Mouse (Mus musculus) spleen, adult 2 months (tissue): ENCODE measurements around the gene Pcyt1a. TPM values are rescaled to one million over a fixed set of nuclear protein-coding genes. Genes with fewer than 3 reads are reported as not detected.
A peak's percentile ranks its signal among the peaks of the same experiment; 100 is the strongest.

ENCODE experiments used
- DNase-seq, 2 experiments: peaks; one replicate each; pipeline versions ENCODE4 v3.0.0 to v3.0.0-alpha.2; 2012 to 2021; ENCODE audit warnings: low spot score in 2 of 2, low read depth in 1 of 2
- H3K27ac ChIP-seq: fragments of 200-500 bp; 2 replicates; pipeline ENCODE4 v1.5.1; 2012; ENCODE audit warnings: low read length, inconsistent platforms; ENCODE audit not compliant: insufficient read depth
- H3K27me3 ChIP-seq: fragments of 200-500 bp; 2 replicates; pipeline ENCODE4 v1.6.1; 2012; ENCODE audit warnings: mild to moderate bottlenecking, moderate library complexity, low read length, inconsistent platforms; ENCODE audit not compliant: control insufficient read depth, insufficient read depth
- H3K36me3 ChIP-seq: fragments of 200-500 bp; 2 replicates; pipeline ENCODE4 v1.6.1; 2012; ENCODE audit warnings: mild to moderate bottlenecking, low read length, inconsistent platforms; ENCODE audit not compliant: control insufficient read depth, insufficient read depth
- H3K4me1 ChIP-seq: fragments of 200-500 bp; 2 replicates; pipeline ENCODE4 v1.6.1; 2011; ENCODE audit warnings: inconsistent platforms; ENCODE audit not compliant: control insufficient read depth, insufficient read depth, insufficient read length
- H3K4me3 ChIP-seq: fragments of 200-500 bp; 2 replicates; pipeline ENCODE4 v1.5.1; 2011; ENCODE audit warnings: mild to moderate bottlenecking, inconsistent platforms; ENCODE audit not compliant: insufficient read depth, insufficient read length; ENCODE audit errors: extremely low read depth
- CTCF ChIP-seq: fragments of 200-500 bp; IDR thresholded peaks from 2 replicates; pipeline ENCODE4 v1.5.1; 2011; ENCODE audit warnings: mild to moderate bottlenecking, inconsistent platforms; ENCODE audit not compliant: insufficient read depth, insufficient read length, insufficient replicate concordance; ENCODE audit errors: extremely low read depth
- POLR2A ChIP-seq: fragments of 200-500 bp; IDR thresholded peaks from 2 replicates; pipeline ENCODE4 v1.6.1; 2011; ENCODE audit warnings: low read depth, low read length, inconsistent platforms
- WGBS: fragments of 180-500 bp; shearing (Covaris S2); methylation state at CpG from one replicate; pipeline ENCODE4 v1.1.7; 2018; 5-methylcytosine and 5-hydroxymethylcytosine counted together
- polyA plus RNA-seq: library from polyadenylated mRNA; depleted of rRNA; stranded (reverse); fragments of >200 nt; gene quantifications from 2 replicates; pipeline ENCODE4 v1.2.3, GENCODE M21; 2012; rRNA removed

The Pcyt1a gene
- 13.1 and 15.9 TPM in 2 replicates for polyA plus RNA-seq

GRCm38 (mm10) chr16:32430474-32431046 lies at the start of gene Pcyt1a:
Pcyt1a (plus strand) TSS chr16:32430921.
- under 1% methylated on average over 54 of the region's 54 CpGs for WGBS
- DNase-seq: peak; percentile 53 to 60
- Histone ChIP-seq H3K36me3 (no peaks in the 10 kb centered on the region), H3K27me3 (no peaks in the 10 kb centered on the region), H3K4me1 (peaks cover 2% of the 10 kb centered on the region; the same call in 1 of the 2 replicates), H3K27ac (peak within 1 kb of the TSS; percentile 68), H3K4me3 (peak within 1 kb of the TSS; percentile 90)
- TF ChIP-seq POLR2A (no peak), CTCF (peak; percentile 0; the same call in 1 of the 2 replicates)

- no peaks in the 10 kb centered on the region for H3K4me1 ChIP-seq
- no peak for TF ChIP-seq POLR2A
- TF ChIP-seq CTCF: no peak
- H3K4me3 ChIP-seq: no peak overlapping the region
- H3K27me3 ChIP-seq: no peaks in the 10 kb centered on the region
- H3K27ac ChIP-seq: no peak overlapping the region
- DNase-seq: no peak
- peaks cover 30% of the 10 kb centered on the region for H3K36me3 ChIP-seq
Measured at GRCm38 (mm10) chr16:32382901-32383300, 47.8 kb upstream of the Pcyt1a start.

DNA sequence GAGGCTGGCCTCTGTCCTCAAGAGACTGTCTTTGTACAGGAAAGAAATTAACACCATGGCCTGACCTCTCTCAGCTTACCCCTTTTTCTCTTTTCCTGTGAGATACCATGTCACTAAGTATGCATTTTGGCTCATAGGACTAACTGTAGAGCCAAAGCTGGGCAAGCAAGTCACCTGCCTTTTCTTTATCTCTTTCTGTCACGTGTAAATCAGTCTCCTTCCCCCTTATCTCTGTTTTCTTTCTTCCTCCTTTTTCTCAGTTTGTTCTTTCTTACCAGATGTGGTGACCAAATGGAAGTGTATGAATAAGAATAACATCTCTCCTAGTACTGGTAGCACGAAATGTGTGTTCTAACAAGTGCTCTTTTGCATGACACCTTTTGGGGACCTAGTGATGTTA lies 45.8 kb upstream of the Pcyt1a start:
- Histone ChIP-seq H3K4me3 (no peak overlapping the region), H3K27me3 (no peaks in the 10 kb centered on the region), H3K27ac (no peak overlapping the region), H3K4me1 (no peaks in the 10 kb centered on the region), H3K36me3 (peaks cover 21% of the 10 kb centered on the region)
- 77% methylated on average over 2 of the region's 2 CpGs for WGBS
- no peak for TF ChIP-seq CTCF
- no peak for TF ChIP-seq POLR2A
- DNase-seq: no peak

GRCm38 (mm10) chr16:32386826-32387225 lies 43.9 kb upstream of the Pcyt1a start:
- H3K36me3 ChIP-seq: peaks cover 16% of the 10 kb centered on the region
- no peaks in the 10 kb centered on the region for H3K4me1 ChIP-seq
- H3K27ac ChIP-seq: no peak overlapping the region
- 81% methylated on average over 3 of the region's 3 CpGs for WGBS
- no peak for DNase-seq
- no peaks in the 10 kb centered on the region for H3K27me3 ChIP-seq
- no peak overlapping the region for H3K4me3 ChIP-seq
- TF ChIP-seq CTCF: no peak
- TF ChIP-seq POLR2A: no peak

DNA sequence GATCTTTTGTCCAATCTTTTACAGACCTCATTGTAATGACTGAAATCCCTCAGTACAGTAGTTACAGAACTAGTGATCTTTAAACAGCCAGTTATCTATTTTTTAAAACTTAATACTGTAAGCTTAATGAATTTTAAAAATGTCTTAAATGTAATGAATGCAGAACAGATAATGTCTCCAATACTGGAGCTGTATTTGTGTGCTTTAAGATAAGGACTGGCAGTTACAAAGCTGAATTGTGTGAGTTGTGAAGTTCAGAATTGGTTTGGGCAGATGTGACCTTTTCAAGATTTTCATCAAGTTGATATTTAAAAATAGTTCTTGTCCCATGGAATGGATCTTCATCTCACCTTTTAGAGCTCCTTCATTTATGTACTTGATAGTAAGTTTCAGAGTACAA lies 41.7 kb upstream of the Pcyt1a start:
- TF ChIP-seq CTCF: no peak
- TF ChIP-seq POLR2A: no peak
- Histone ChIP-seq H3K4me1 (no peaks in the 10 kb centered on the region), H3K27me3 (no peaks in the 10 kb centered on the region), H3K36me3 (peaks cover 16% of the 10 kb centered on the region), H3K27ac (no peak overlapping the region), H3K4me3 (no peak overlapping the region)
- DNase-seq: no peak

GRCm38 (mm10) chr16:32389841-32390240 lies 40.9 kb upstream of the Pcyt1a start:
- Histone ChIP-seq H3K27ac (no peak overlapping the region), H3K27me3 (no peaks in the 10 kb centered on the region), H3K4me1 (no peaks in the 10 kb centered on the region), H3K4me3 (no peak overlapping the region), H3K36me3 (peaks cover 14% of the 10 kb centered on the region)
- DNase-seq: no peak
- TF ChIP-seq POLR2A (no peak), CTCF (no peak)
- WGBS: 85% methylated on average over 3 of the region's 3 CpGs

GRCm38 (mm10) chr16:32390882-32391281 lies 39.8 kb upstream of the Pcyt1a start:
- TF ChIP-seq POLR2A (no peak), CTCF (no peak)
- 81% methylated on average over 3 of the region's 3 CpGs for WGBS
- DNase-seq: no peak
- no peaks in the 10 kb centered on the region for H3K4me1 ChIP-seq
- H3K27ac ChIP-seq: no peak overlapping the region
- H3K27me3 ChIP-seq: no peaks in the 10 kb centered on the region
- H3K36me3 ChIP-seq: peaks cover 9% of the 10 kb centered on the region
- H3K4me3 ChIP-seq: no peak overlapping the region
